Mouse (Mus musculus) G1E (cell line): ENCODE results near the gene Lrp5. TPM values are rescaled to one million over a fixed set of nuclear protein-coding genes. Genes with fewer than 3 reads are reported as not detected.
A peak's percentile ranks its signal among the peaks of the same experiment; 100 is the strongest.
"Not testable (repeated sequence)": the region's sequence is repeated elsewhere in the genome, so short reads cannot be mapped to it uniquely, and the experiment has no call there.

Experiments
- ATAC-seq: 2 replicates; pipeline ENCODE4 v1.8.0; 2016; ENCODE audit warnings: mild to moderate bottlenecking; ENCODE audit not compliant: insufficient number of reproducible peaks, poor library complexity, low FRiP score, severe bottlenecking; ENCODE audit errors: extremely low read depth
- DNase-seq: peaks from one replicate; pipeline ENCODE4 v3.0.0; 2012; ENCODE audit warnings: low spot score
- H3K27me3 ChIP-seq: 2 replicates; pipeline ENCODE4 v1.6.1; 2012; ENCODE audit warnings: mild to moderate bottlenecking, low read length, inconsistent platforms; ENCODE audit not compliant: insufficient read depth
- H3K36me3 ChIP-seq: replicated peaks from 2 replicates; pipeline ENCODE3; 2012; ENCODE audit warnings: mild to moderate bottlenecking, inconsistent platforms
- H3K4me1 ChIP-seq: 2 replicates; pipeline ENCODE4 v1.6.1; 2012; ENCODE audit warnings: low read depth, low read length, inconsistent platforms, mixed read lengths; ENCODE audit not compliant: insufficient read depth
- H3K4me3 ChIP-seq: 2 replicates; pipeline ENCODE4 v1.5.1; 2012; ENCODE audit warnings: low read depth, mild to moderate bottlenecking, inconsistent platforms, low read length, moderate library complexity, mixed read lengths
- H3K9me3 ChIP-seq: replicated peaks from 2 replicates; pipeline ENCODE4 v1.6.1; 2012; ENCODE audit warnings: inconsistent platforms
- CTCF ChIP-seq: IDR thresholded peaks from 2 replicates; pipeline ENCODE4 v1.5.1; 2012; ENCODE audit warnings: low read depth, low read length, inconsistent platforms, mixed read lengths
- GATA1 ChIP-seq: IDR thresholded peaks from 2 replicates; pipeline ENCODE4 v1.6.1; 2012; ENCODE audit warnings: borderline replicate concordance, low read length, inconsistent platforms, mixed read lengths
- GATA2 ChIP-seq: IDR thresholded peaks from 2 replicates; pipeline ENCODE4 v1.6.1; 2012; ENCODE audit warnings: low read depth, low read length, inconsistent platforms, borderline replicate concordance
- POLR2AphosphoS5 ChIP-seq: IDR thresholded peaks from 2 replicates; pipeline ENCODE4 v1.6.1; 2012; ENCODE audit warnings: low read depth, low read length, inconsistent platforms; ENCODE audit not compliant: insufficient replicate concordance
- TAL1 ChIP-seq: conservative IDR thresholded peaks from 2 replicates; pipeline ENCODE4 v1.6.1; 2012; ENCODE audit warnings: low read depth, low read length, inconsistent platforms, mixed read lengths
- polyA plus RNA-seq: library from polyadenylated mRNA; stranded (reverse); fragments of >175 nt; gene quantifications from 2 replicates; pipeline ENCODE4 v1.2.3, GENCODE M21; 2012
- total RNA-seq, 2 experiments: library from RNA; stranded (forward) in 1 of 2; stranded (reverse) in 1 of 2; fragments of 200-1000 nt in 1 of 2; fragments of >200 nt in 1 of 2; fragmentation: Nextera tagmentation in 1 of 2; gene quantifications; 2 replicates each; pipeline ENCODE4 v1.2.3; 2014 to 2017

The Lrp5 gene
- total and polyA plus RNA-seq, 3 experiments: 0.05 TPM; not detected in 1

GRCm38 (mm10) chr19:3589547-3589946, 96.8 kb downstream of the Lrp5 start:
- Histone ChIP-seq H3K9me3 (no peaks in the 10 kb centered on the region), H3K4me1 (no peaks in the 10 kb centered on the region), H3K27me3 (peaks cover 37% of the 10 kb centered on the region), H3K4me3 (no peak overlapping the region), H3K36me3 (no peaks in the 10 kb centered on the region)
- TF ChIP-seq GATA1 (no peak), CTCF (no peak), POLR2AphosphoS5 (no peak), TAL1 (no peak), GATA2 (no peak)
- DNase-seq (no peak), ATAC-seq (no peak)

GRCm38 (mm10) chr19:3587729-3588128, 98.6 kb downstream of the Lrp5 start:
- not testable (repeated sequence) for H3K36me3 ChIP-seq, H3K4me1 ChIP-seq, H3K4me3 ChIP-seq, ATAC-seq, H3K9me3 ChIP-seq
- peaks cover 32% of the 10 kb centered on the region for H3K27me3 ChIP-seq
- TF ChIP-seq CTCF: peak; percentile 62; the same call in 1 of the 2 replicates
- peak; percentile 34 for DNase-seq

GRCm38 (mm10) chr19:3586540-3586939, 99.8 kb downstream of the Lrp5 start:
- H3K36me3 ChIP-seq: no peaks in the 10 kb centered on the region

GRCm38 (mm10) chr19:3586026-3586425, 100.3 kb downstream of the Lrp5 start:
- DNase-seq (no peak), ATAC-seq (no peak)
- no peaks in the 10 kb centered on the region for H3K36me3 ChIP-seq

More at GRCm38 (mm10) chr19:3586540-3586939, 99.8 kb downstream of the Lrp5 start:
- no peaks in the 10 kb centered on the region for H3K9me3 ChIP-seq
- peaks cover 22% of the 10 kb centered on the region for H3K27me3 ChIP-seq
- TF ChIP-seq CTCF (peak; percentile 61), POLR2AphosphoS5 (no peak)
- no peaks in the 10 kb centered on the region for H3K4me1 ChIP-seq
- no peak overlapping the region for H3K4me3 ChIP-seq
- DNase-seq: peak; percentile 26
- ATAC-seq: no peak

GRCm38 (mm10) chr19:3581326-3581725, 105.0 kb downstream of the Lrp5 start:
- TF ChIP-seq POLR2AphosphoS5 (no peak), TAL1 (no peak), CTCF (peak; percentile 29; the same call in 1 of the 2 replicates), GATA2 (no peak), GATA1 (no peak)
- Histone ChIP-seq H3K4me3 (no peak overlapping the region), H3K36me3 (no peaks in the 10 kb centered on the region), H3K27me3 (peaks cover 19% of the 10 kb centered on the region), H3K9me3 (no peaks in the 10 kb centered on the region; the same call in 1 of the 2 replicates), H3K4me1 (peaks cover 20% of the 10 kb centered on the region)
- ATAC-seq (no peak), DNase-seq (no peak)

More at GRCm38 (mm10) chr19:3586026-3586425, 100.3 kb downstream of the Lrp5 start:
- TF ChIP-seq GATA1: no peak
- TF ChIP-seq CTCF: no peak
- TF ChIP-seq GATA2: no peak
- TF ChIP-seq TAL1: no peak
- no peak for TF ChIP-seq POLR2AphosphoS5
- no peaks in the 10 kb centered on the region for H3K9me3 ChIP-seq
- no peaks in the 10 kb centered on the region for H3K4me1 ChIP-seq
- H3K4me3 ChIP-seq: no peak overlapping the region
- peaks cover 18% of the 10 kb centered on the region for H3K27me3 ChIP-seq

GRCm38 (mm10) chr19:3577911-3578290, 108.5 kb downstream of the Lrp5 start:
- Histone ChIP-seq H3K4me3 (no peak overlapping the region), H3K36me3 (peaks cover 2% of the 10 kb centered on the region), H3K4me1 (peaks cover 37% of the 10 kb centered on the region), H3K9me3 (no peaks in the 10 kb centered on the region; the same call in 1 of the 2 replicates), H3K27me3 (peaks cover 9% of the 10 kb centered on the region; the same call in 1 of the 2 replicates)
- DNase-seq: no peak
- no peak for ATAC-seq
- TF ChIP-seq GATA1: no peak
- no peak for TF ChIP-seq GATA2
- no peak for TF ChIP-seq TAL1
- no peak for TF ChIP-seq POLR2AphosphoS5
- no peak for TF ChIP-seq CTCF

GRCm38 (mm10) chr19:3577265-3577910, 109.0 kb downstream of the Lrp5 start:
- Histone ChIP-seq H3K4me1 (peaks cover 38% of the 10 kb centered on the region), H3K27me3 (peaks cover 6% of the 10 kb centered on the region; the same call in 1 of the 2 replicates), H3K36me3 (peaks cover 3% of the 10 kb centered on the region), H3K9me3 (no peaks in the 10 kb centered on the region; the same call in 1 of the 2 replicates), H3K4me3 (no peak overlapping the region; the same call in 1 of the 2 replicates)
- ATAC-seq (no peak), DNase-seq (no peak)
- TF ChIP-seq CTCF: no peak
- TF ChIP-seq POLR2AphosphoS5: no peak
- no peak for TF ChIP-seq GATA1
- TF ChIP-seq TAL1: no peak
- no peak for TF ChIP-seq GATA2
